Mouse (Mus musculus): ENCODE measurements around the gene Ackr4. TPM values are rescaled to one million over a fixed set of nuclear protein-coding genes. Genes with fewer than 3 reads are reported as not detected.

Gene Ackr4
- polyA plus RNA-seq, 2 experiments, result 0.11 to 0.24 TPM

GRCm38 (mm10) chr9:104035261-104036015, 91.3 kb downstream of the Ackr4 start:
- ATAC-seq (ENCODE audit: insufficient read depth) (peak; percentile 70), DNase-seq (ENCODE audit: low read depth in 3 of 3, low spot score in 3 of 3) (peak; percentile 30 to 40 (median 34))
- no peaks in the 10 kb centered on the region for H3K9me3 ChIP-seq (ENCODE audit: control insufficient read depth, low read length)
- H3K36me3 ChIP-seq (replicated peaks; ENCODE audit: control insufficient read depth, insufficient read depth, low read depth), result no peaks in the 10 kb centered on the region
- no peak overlapping the region for H3K27ac ChIP-seq
- no peak for TF ChIP-seq EP300 (IDR thresholded peaks at IDR 0.05; ENCODE audit: low read depth)
- TF ChIP-seq CTCF (IDR thresholded peaks at IDR 0.05; ENCODE audit: low read depth), result peak; percentile 89
- H3K4me2 ChIP-seq (ENCODE audit: low read depth), result peak overlapping the region; percentile 9; the same call in 1 of the 2 replicates
- H3K4me1 ChIP-seq (replicated peaks; ENCODE audit: control insufficient read depth in 2 of 2, insufficient read depth in 2 of 2, low read length in 1 of 2), result peaks cover 0 to 3% of the 10 kb centered on the region in 2 experiments; a peak in 2 of 4 replicates
- no peaks in the 10 kb centered on the region for H3K27me3 ChIP-seq (ENCODE audit: control insufficient read depth, insufficient read depth, low read length)
- no peak overlapping the region for H3K9ac ChIP-seq (replicated peaks)
- no peak overlapping the region for H3K4me3 ChIP-seq (ENCODE audit: insufficient read depth in 1 of 2, low read depth in 2 of 2, low read length in 2 of 2)
- WGBS (ENCODE audit: insufficient replicate concordance), result 45% methylated on average over 24 of the region's 24 CpGs

GRCm38 (mm10) chr9:104034718-104035117, 92.0 kb downstream of the Ackr4 start:
- no peaks in the 10 kb centered on the region for H3K27me3 ChIP-seq (ENCODE audit: control insufficient read depth, insufficient read depth, low read length)
- peaks cover 0 to 3% of the 10 kb centered on the region in 2 experiments; a peak in 2 of 4 replicates for H3K4me1 ChIP-seq (replicated peaks; ENCODE audit: control insufficient read depth in 2 of 2, insufficient read depth in 2 of 2, low read length in 1 of 2)
- H3K36me3 ChIP-seq (replicated peaks; ENCODE audit: control insufficient read depth, insufficient read depth, low read depth), result no peaks in the 10 kb centered on the region
- no peak overlapping the region for H3K9ac ChIP-seq (replicated peaks)
- no peak for DNase-seq (ENCODE audit: low read depth in 3 of 3, low spot score in 3 of 3)
- H3K27ac ChIP-seq, result no peak overlapping the region
- 58% methylated on average over 6 of the region's 6 CpGs for WGBS (ENCODE audit: insufficient replicate concordance)
- no peak for TF ChIP-seq CTCF (IDR thresholded peaks at IDR 0.05; ENCODE audit: low read depth)
- TF ChIP-seq EP300 (IDR thresholded peaks at IDR 0.05; ENCODE audit: low read depth), result no peak
- H3K4me3 ChIP-seq (ENCODE audit: insufficient read depth in 1 of 2, low read depth in 2 of 2, low read length in 2 of 2), result no peak overlapping the region
- ATAC-seq (ENCODE audit: insufficient read depth), result no peak
- peak overlapping the region; percentile 9; the same call in 1 of the 2 replicates for H3K4me2 ChIP-seq (ENCODE audit: low read depth)
- H3K9me3 ChIP-seq (ENCODE audit: control insufficient read depth, low read length), result no peaks in the 10 kb centered on the region

GRCm38 (mm10) chr9:104034231-104034630, 92.5 kb downstream of the Ackr4 start:
- no peak overlapping the region for H3K4me3 ChIP-seq (ENCODE audit: insufficient read depth in 1 of 2, low read depth in 2 of 2, low read length in 2 of 2)

More at GRCm38 (mm10) chr9:104034231-104034630, 92.5 kb downstream of the Ackr4 start:
- ATAC-seq (ENCODE audit: insufficient read depth), result no peak
- no peaks in the 10 kb centered on the region for H3K36me3 ChIP-seq (replicated peaks; ENCODE audit: control insufficient read depth, insufficient read depth, low read depth)
- no peak overlapping the region for H3K9ac ChIP-seq (replicated peaks)
- WGBS (ENCODE audit: insufficient replicate concordance), result 69% methylated on average over 8 of the region's 8 CpGs
- no peak overlapping the region for H3K27ac ChIP-seq
- TF ChIP-seq CTCF (IDR thresholded peaks at IDR 0.05; ENCODE audit: low read depth), result no peak
- no peak for TF ChIP-seq EP300 (IDR thresholded peaks at IDR 0.05; ENCODE audit: low read depth)
- peaks cover 0 to 3% of the 10 kb centered on the region in 2 experiments; a peak in 2 of 4 replicates for H3K4me1 ChIP-seq (replicated peaks; ENCODE audit: control insufficient read depth in 2 of 2, insufficient read depth in 2 of 2, low read length in 1 of 2)
- no peaks in the 10 kb centered on the region for H3K9me3 ChIP-seq (ENCODE audit: control insufficient read depth, low read length)
- DNase-seq (ENCODE audit: low read depth in 3 of 3, low spot score in 3 of 3), result no peak
- no peaks in the 10 kb centered on the region for H3K27me3 ChIP-seq (ENCODE audit: control insufficient read depth, insufficient read depth, low read length)
- H3K4me2 ChIP-seq (ENCODE audit: low read depth), result no peak overlapping the region

Other genes with a start within 250 kb of the Ackr4 start
- 2.1 and 2.7 TPM in 2 replicates for gene Nphp3, start 124.4 kb downstream of the Ackr4 start, polyA plus RNA-seq (2012; rRNA removed)
- 0.74 and 1.0 TPM in 2 replicates for gene Nphp3, start 124.4 kb downstream of the Ackr4 start, polyA plus RNA-seq (2014; fragmentation: Nextera tagmentation; extraction: Ambion mirVana)
- not detected in 2 replicates for gene Gm28305, start 86.3 kb downstream of the Ackr4 start, polyA plus RNA-seq (2012; rRNA removed)
- not detected in 2 replicates for gene Gm28305, start 86.3 kb downstream of the Ackr4 start, polyA plus RNA-seq (2014; fragmentation: Nextera tagmentation; extraction: Ambion mirVana)
- 9.6 and 14.6 TPM in 2 replicates for gene Uba5, start 63.8 kb downstream of the Ackr4 start, polyA plus RNA-seq (2012; rRNA removed)
- 21.2 and 21.4 TPM in 2 replicates for gene Uba5, start 63.8 kb downstream of the Ackr4 start, polyA plus RNA-seq (2014; fragmentation: Nextera tagmentation; extraction: Ambion mirVana)
- 11.9 and 13.5 TPM in 2 replicates for gene Acad11, start 63.6 kb downstream of the Ackr4 start, polyA plus RNA-seq (2012; rRNA removed)
- 16.3 and 18.8 TPM in 2 replicates for gene Acad11, start 63.6 kb downstream of the Ackr4 start, polyA plus RNA-seq (2014; fragmentation: Nextera tagmentation; extraction: Ambion mirVana)
- gene Dnajc13, start 136.0 kb upstream of the Ackr4 start, polyA plus RNA-seq (2012; rRNA removed), result 9.3 and 15.6 TPM in 2 replicates
- gene Dnajc13, start 136.0 kb upstream of the Ackr4 start, polyA plus RNA-seq (2014; fragmentation: Nextera tagmentation; extraction: Ambion mirVana), result 7.0 and 10.4 TPM in 2 replicates
- gene Acpp, start 210.8 kb upstream of the Ackr4 start, polyA plus RNA-seq (2012; rRNA removed), result 0.13 and 0.17 TPM in 2 replicates
- gene Acpp, start 210.8 kb upstream of the Ackr4 start, polyA plus RNA-seq (2014; fragmentation: Nextera tagmentation; extraction: Ambion mirVana), result 0.13 and 0.20 TPM in 2 replicates